Mouse (Mus musculus) spleen, adult 18-20 months (tissue): ENCODE data around the gene Inpp5a.
A peak's percentile ranks its signal among the peaks of the same experiment; 100 is the strongest.

Experiments
- DNase-seq, 2 experiments: peaks; one replicate each; pipeline ENCODE4 v3.0.0; 2022; ENCODE audit warnings: mixed read lengths in 2 of 2

Inpp5a gene

GRCm38 (mm10) chr7:139447381-139447780 lies 58.5 kb downstream of the Inpp5a start:
- DNase-seq = no peak

DNA sequence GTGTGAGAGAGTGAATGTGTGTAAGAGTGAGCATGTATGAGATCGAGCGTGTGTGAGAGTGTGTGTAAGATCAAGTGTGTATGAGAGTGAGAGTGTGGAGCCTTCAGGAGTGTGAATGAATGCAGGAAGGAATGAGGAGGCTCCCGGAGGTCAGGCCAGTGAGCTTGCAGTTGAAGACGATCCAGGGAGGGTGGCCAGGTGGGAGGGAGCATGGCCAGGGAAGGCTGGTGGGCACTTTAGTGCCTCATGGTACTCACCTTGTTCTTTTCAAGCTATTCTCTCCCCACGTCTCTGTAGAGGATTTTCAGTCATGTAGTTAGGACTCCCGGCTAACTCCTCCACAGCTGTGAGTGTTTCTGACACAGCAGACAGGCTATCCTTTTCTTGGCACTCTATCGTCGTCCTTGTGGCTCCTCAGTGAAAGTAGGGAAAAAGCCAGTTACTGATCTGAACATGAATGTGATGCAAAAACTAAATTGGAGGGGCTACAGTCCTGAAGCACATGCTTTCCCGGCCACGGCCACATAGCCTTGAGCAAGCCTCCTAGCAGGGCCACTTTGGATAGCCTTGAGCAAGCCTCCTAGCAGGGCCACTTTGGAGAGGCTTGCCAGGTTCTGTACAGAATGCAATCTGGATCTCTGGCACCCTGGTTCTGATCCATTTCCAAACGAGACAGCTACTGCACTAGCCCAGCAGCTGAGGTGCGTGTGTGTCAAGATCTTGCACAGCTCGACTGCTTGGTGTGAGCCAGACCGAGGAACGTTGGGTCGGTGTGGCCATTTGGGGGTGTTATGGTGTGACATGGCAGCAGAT lies 61.5 kb downstream of the Inpp5a start:
- no peak for DNase-seq

DNA sequence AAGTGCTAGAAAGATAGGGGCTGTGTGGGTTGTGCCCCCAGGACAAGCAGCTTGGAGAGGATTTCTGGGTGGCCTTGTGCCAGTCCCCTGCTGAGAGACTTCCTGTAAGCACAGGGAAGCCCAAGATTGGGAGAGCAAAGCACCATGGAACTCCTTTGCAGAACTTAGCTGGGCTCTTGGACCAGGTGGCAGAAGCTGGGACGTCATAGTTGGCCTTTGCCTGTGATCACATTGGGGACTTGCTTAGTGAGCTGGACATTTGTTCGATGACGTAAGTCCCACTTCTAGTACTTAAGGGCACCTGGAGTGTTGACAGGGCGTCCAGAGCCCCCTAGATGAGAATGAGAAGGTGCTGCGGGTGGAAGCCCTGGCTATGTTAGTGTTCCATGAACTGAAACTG lies 62.8 kb downstream of the Inpp5a start:
- no peak for DNase-seq

DNA sequence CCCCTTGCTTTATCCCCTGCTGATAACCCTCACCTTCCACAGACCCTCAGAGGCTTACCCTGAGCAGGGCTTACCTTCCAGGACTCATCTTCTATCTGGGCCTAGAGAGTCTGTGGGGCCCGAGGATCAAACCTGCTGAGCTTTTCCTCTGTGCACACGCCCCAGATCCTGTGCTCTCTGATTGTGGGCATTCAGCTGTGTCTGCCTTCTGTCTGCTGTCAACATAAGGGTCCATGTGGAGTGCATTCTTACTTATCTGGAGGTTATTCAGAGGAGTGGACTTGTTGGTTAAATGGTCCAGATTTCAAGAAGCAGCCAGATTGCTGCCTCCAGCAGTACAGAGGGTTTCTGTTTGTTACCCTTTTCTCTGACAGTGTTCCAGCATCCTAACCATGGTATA lies 63.3 kb downstream of the Inpp5a start:
- DNase-seq = no peak

DNA sequence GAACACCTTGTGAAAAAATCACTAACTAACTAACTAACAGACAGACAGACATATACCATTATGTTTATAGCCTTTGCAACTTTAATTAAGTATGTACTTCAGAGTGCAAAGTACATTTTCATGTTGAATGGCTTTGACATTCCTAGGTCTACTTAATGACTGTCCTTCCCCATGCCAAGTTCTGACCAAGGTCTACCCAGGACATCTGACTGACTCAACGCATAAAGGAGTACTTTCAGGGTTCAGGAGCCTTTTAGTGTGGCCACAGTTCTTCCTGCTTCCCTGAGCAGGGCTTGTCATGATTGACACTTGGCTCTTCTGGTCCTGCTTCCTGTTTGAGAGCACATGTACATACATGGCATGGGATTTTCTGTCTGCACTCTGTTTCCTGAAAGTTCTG lies 64.3 kb downstream of the Inpp5a start:
- DNase-seq = no peak

DNA sequence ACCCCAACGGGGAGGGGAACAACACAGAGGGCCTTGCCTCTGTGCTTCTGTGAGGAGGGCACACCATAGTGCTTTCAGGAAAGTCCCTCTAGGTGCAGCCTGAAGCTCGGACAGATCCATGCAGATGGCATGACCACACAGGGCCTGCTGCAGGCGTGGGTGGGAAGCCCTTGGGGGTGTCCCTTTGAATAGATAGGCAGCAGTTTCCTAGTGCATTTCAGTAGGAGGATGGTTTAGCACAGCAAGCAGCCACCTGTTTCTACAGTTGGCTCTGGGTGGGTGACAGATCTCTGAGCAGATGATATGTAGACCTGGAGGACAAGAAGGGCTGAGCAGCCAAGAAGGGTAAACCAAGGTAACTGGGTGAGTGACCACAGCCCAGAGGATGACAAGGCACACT lies 65.4 kb downstream of the Inpp5a start:
- DNase-seq = no peak

DNA sequence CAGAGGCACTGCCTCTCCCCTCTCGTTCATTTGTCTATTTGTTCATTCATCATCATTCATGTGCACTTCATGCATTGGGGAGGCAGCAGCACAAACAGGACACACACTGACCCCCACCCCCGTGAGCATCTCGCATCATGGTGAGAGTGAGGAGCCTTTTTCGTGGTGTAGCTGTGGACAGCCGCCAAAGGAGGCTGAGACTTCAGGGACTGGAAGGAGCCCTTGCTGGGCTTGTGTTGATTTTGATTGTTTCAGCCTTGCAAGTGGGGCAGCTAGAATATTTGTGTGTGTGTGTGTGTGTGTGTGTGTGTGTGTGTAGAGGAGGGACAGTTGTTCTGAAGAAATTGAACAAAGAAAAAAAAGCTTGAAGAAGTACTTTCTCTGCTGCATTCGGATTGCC lies 67.8 kb downstream of the Inpp5a start:
- no peak for DNase-seq

DNA sequence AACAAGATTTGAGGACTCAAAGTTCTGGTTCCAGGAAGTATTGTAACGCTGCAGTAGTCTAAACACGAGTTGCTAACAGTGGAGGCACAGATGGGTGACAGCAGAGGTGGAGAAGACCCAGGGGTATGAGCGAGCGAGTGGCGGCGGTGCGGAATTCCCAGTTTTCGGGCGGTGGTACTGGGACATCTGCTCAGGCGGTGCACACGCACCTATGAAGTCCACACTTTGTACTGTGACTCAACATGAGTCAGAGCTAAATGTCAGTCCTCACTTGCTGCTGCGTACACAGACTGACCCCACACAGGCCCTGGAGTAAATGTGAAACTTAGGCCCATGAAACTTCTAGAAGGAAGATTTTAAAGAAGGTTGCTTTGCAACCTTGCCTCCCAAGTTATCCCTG lies 72.4 kb downstream of the Inpp5a start:
- no peak for DNase-seq

- no peak for DNase-seq
Measured at GRCm38 (mm10) chr7:139462142-139462541, 73.2 kb downstream of the Inpp5a start.

DNA sequence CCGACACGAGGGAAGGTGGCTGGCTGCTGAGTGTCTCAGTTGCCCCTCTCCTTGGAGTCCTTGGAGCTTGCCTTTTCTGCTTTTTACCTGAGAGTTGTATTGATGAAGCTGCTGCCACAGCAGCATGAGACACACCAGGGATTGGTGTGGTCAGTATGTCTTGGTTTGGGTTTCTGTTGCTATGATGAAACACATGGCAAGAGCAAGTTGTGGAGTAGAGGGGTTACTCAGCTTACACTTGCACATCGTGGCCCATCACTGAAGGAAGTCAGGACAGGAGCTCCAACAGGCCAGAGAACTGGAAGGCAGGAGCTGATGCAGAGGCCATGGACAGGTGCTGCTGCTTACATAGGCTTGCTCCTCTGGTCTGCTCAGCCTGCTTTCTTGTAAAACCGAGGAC lies 76.6 kb downstream of the Inpp5a start:
- DNase-seq = no peak

DNA sequence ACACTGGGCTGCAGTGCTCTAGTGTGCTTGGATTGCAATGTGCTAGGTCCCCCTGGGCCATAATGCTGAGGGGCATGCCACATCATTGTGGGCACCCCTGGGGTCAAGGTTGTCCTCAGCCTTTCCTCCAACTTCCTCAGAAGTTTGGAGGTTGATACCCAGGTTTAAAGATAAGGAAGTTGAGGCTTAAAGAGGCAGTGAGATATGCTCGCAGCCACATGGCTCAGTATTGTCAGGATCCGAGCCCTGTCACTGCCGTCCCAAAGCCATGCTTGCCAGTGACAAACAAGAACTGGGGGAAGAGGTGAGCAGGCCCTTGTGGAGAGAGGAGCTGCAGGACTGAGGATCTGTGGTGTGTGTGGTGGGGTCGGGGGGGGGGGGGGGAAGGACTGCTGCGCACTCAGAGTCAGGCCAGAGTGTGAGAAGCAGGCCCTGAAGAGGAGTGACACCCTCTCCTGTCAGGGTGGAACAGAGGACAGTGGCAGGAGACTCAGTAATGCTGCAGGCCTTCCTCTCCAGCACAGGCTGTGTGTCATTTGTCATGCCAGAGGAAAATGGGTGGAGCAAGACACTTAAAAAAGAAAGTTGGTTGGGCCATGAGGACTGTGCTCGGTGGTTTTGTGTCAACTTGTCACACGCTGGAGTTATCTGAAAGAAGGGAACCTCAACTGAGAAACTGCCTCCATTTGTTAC lies 77.7 kb downstream of the Inpp5a start:
- no peak for DNase-seq

- DNase-seq = no peak
Measured at GRCm38 (mm10) chr7:139467177-139467895, 78.4 kb downstream of the Inpp5a start.

- DNase-seq = no peak
Measured at GRCm38 (mm10) chr7:139467896-139468279, 79.0 kb downstream of the Inpp5a start.

GRCm38 (mm10) chr7:139468440-139468839 lies 79.5 kb downstream of the Inpp5a start:
- DNase-seq = no peak

DNA sequence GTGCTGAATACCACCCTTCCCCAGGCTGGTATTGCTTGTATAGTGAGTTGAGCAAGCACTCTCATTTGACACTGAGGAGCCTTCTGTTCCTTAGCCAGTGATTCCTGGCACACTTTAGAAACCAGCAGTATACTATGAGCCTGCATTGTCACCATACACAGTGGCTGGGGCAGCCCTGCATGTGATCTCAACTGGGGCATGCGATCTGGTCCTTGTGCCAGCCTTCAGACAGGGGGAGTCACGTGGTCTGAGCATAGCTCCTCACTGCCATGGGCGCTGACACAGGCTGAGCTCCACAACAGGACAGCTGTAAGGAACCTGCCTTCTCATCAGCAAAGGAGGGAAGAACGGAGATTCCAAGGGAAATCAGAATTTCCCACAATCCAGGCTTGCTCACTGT lies 80.5 kb downstream of the Inpp5a start:
- no peak for DNase-seq

GRCm38 (mm10) chr7:139470481-139470880 lies 81.6 kb downstream of the Inpp5a start:
- no peak for DNase-seq

GRCm38 (mm10) chr7:139472052-139472451 lies 83.1 kb downstream of the Inpp5a start:
- no peak for DNase-seq

GRCm38 (mm10) chr7:139472865-139473549 lies 84.1 kb downstream of the Inpp5a start:
- peak; percentile 50 to 74 for DNase-seq

GRCm38 (mm10) chr7:139475896-139476295 lies 87.0 kb downstream of the Inpp5a start:
- no peak for DNase-seq

DNA sequence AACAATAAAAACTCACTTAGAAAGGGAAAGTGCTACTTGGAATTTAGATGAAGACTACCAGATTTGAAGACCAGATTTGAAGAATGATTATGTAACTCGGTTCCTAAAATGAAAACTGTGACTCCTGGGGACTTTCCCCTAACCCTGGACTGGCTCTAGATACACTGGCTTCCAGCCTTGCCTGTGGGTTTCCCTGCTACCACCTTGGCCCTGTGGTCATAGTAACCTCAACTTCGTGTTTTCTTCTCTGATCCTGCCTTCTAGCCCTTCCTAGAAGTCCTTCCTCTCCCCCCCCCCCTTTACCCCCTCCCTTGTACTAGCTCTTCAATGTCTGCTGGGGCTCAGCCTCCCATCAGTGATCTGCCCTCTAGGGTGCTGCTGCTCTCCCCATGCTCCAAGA lies 87.8 kb downstream of the Inpp5a start:
- no peak for DNase-seq

GRCm38 (mm10) chr7:139477748-139478147 lies 88.8 kb downstream of the Inpp5a start:
- DNase-seq = no peak

DNA sequence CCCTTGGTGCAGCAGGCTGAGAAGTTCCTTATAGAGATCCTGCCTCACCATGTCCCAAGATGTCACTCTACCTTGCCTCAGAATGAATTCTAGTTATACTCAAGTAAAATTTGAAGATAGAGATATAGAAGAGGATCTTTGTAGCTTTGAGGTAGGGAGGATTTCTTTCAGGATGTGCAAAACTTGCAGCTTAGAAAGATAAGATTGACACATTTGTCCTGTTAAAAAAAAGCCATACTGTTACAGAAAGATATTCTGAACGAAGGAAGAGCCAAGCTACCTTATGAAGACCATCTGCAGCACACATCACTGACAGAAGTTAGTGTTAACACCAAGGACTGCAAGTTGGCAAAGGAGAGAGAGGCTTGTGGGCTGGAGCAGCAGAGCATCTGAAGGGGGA lies 90.2 kb downstream of the Inpp5a start:
- no peak for DNase-seq

DNA sequence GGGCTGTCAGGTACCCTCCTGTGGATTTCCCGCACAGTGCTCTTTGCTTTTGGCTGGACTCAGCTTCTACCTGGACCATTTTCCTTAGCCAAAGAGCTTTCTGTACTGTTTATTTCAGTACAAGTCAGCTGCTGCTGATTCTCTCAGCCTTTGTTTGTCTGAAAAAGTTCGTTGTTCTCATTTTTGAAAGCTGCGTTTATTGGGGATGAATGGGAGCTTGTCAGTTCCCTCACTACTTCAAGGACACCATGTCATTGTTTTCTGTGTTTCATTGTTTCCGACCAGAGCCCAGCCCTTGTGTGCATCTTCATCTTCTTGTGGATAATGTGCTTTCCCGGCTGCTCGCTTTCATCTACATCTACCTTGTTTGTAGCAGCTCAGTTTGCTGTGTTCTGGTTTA lies 90.7 kb downstream of the Inpp5a start:
- DNase-seq = no peak
